Mouse (Mus musculus): ENCODE results near the gene Itsn1.

Itsn1 gene

DNA sequence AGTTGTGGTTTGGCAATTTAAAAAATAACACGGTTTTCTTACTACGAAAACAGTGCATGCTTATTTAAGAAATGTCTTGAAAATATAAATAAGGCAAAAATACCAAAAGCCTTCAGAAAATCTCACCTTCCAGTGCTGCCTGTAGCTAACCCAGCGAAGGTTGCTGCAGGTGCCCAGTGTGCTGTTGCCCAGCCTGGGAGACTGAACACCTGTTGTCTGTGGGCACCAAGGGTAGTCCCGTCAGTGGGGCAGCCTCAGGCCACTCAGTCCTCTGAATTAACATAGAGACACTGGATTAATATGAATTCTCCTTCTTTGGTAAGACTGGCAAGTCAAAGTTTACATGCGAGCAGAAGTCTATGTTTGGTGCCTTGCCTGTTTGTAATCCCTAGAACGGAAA is 9.4 kb downstream of the Itsn1 start:
- 0 out of 2 replicates have a peak, but pooled peaks cover 6% of the 10 kb centered on the region for H3K36me3 ChIP-seq (ENCODE audit: insufficient read depth, low read length)
- H3K27me3 ChIP-seq (ENCODE audit: insufficient read depth, low read length), result no peaks in the 10 kb centered on the region
- no peaks in the 10 kb centered on the region for H3K9me3 ChIP-seq (ENCODE audit: low read length)
- no peak overlapping the region for H3K4me3 ChIP-seq (replicated peaks; ENCODE audit: low read length)
- H3K4me1 ChIP-seq (replicated peaks; ENCODE audit: low read depth, low read length), result peaks cover 79% of the 10 kb centered on the region
- TF ChIP-seq NANOG (IDR thresholded peaks at IDR 0.05; ENCODE audit: borderline replicate concordance, low read length) (no peak), POU5F1 (IDR thresholded peaks at IDR 0.05; ENCODE audit: borderline replicate concordance, low read length) (no peak), CTCF (conservative IDR thresholded peaks at IDR 0.05; ENCODE audit: low read length) (no peak)

DNA sequence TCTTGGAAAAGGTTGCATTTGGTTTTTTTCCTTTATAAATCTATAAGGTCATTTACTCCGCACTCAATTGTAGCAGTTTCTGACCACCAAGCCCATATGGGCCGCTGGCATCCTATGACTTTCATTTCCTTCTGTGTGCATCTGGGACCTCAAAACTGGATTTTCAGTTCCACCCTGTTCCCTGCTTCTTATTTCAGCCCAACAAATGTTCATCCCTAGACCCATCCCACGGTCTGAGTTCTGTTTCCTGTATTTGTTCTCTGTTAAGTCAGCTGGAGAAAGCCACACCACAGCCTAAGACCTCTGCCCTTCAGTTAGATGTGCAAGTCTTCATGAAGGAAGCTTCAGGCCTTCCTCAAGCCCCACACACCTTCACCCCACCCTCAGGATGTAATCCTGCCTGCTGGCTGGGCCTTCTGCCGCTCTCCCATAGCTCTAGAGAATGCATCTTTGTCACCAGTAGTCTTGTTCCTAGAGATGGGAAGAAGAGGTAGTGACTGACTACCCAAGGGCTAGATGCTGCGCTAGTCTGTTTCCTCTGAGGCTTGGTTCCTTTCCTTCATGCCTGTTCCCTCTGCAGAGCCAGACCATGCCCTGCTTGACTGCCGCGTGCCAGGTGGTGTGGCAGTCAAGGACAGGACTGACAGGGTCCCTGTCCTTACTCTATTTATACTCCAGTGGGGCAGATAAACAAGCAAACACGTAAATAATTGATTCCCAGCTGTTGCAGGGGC is 11.3 kb downstream of the Itsn1 start:
- Histone ChIP-seq H3K4me3 (replicated peaks; ENCODE audit: low read length) (peak overlapping the region; percentile 52; the same call in 1 of the 2 replicates), H3K27me3 (ENCODE audit: insufficient read depth, low read length) (no peaks in the 10 kb centered on the region), H3K36me3 (ENCODE audit: insufficient read depth, low read length) (peaks cover 5% of the 10 kb centered on the region), H3K9me3 (ENCODE audit: low read length) (no peaks in the 10 kb centered on the region), H3K4me1 (replicated peaks; ENCODE audit: low read depth, low read length) (peaks cover 68% of the 10 kb centered on the region)
- TF ChIP-seq NANOG (IDR thresholded peaks at IDR 0.05; ENCODE audit: borderline replicate concordance, low read length) (no peak), POU5F1 (IDR thresholded peaks at IDR 0.05; ENCODE audit: borderline replicate concordance, low read length) (no peak)

DNA sequence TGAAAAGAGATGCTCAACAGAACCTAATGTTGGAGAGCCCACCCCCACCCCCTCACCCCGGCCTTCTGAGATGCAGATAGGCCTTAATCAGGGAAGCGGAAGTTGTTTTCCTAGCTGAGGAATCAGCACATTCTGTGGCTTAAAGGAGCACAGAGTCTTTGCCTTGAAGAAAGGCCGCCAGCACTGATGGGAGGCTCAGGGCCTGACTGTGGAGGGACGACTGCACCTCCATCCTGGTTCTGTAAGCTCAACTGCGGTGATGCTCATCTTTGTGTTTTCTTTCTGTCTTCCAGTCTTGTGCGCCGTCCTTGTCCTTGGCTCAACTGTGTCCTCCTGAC is 11.8 kb downstream of the Itsn1 start:
- Histone ChIP-seq H3K4me3 (replicated peaks; ENCODE audit: low read length) (peak overlapping the region; percentile 52; the same call in 1 of the 2 replicates), H3K36me3 (ENCODE audit: insufficient read depth, low read length) (peaks cover 5% of the 10 kb centered on the region), H3K9me3 (ENCODE audit: low read length) (no peaks in the 10 kb centered on the region), H3K27me3 (ENCODE audit: insufficient read depth, low read length) (no peaks in the 10 kb centered on the region), H3K4me1 (replicated peaks; ENCODE audit: low read depth, low read length) (peaks cover 68% of the 10 kb centered on the region)
- no peak for TF ChIP-seq POU5F1 (IDR thresholded peaks at IDR 0.05; ENCODE audit: borderline replicate concordance, low read length)
- no peak for TF ChIP-seq CTCF (conservative IDR thresholded peaks at IDR 0.05; ENCODE audit: low read length)
- no peak for TF ChIP-seq NANOG (IDR thresholded peaks at IDR 0.05; ENCODE audit: borderline replicate concordance, low read length)

DNA sequence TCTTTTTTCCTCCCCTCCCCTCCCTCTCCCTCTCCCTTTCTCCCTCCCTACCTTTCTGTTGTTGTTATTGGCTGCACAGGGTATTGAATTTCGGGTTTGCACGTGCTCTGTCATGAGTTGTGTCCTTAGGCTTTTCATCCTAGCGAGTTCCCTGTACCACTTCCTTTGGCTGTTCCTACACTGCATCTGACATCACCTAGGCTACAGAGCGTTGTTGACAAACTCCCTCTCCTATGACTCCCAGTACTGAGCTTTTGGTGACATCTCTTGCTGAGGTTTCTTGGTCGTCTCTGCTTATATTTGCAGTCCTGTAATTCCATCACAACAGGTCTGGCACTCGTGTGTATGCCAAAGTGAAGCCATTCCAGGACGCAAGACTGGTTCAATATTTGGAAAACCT is 14.0 kb downstream of the Itsn1 start:
- Histone ChIP-seq H3K36me3 (ENCODE audit: insufficient read depth, low read length) (peaks cover 5% of the 10 kb centered on the region), H3K4me3 (replicated peaks; ENCODE audit: low read length) (no peak overlapping the region), H3K4me1 (replicated peaks; ENCODE audit: low read depth, low read length) (peaks cover 62% of the 10 kb centered on the region), H3K27me3 (ENCODE audit: insufficient read depth, low read length) (no peaks in the 10 kb centered on the region), H3K9me3 (ENCODE audit: low read length) (no peaks in the 10 kb centered on the region)
- no peak for TF ChIP-seq NANOG (IDR thresholded peaks at IDR 0.05; ENCODE audit: borderline replicate concordance, low read length)
- TF ChIP-seq POU5F1 (IDR thresholded peaks at IDR 0.05; ENCODE audit: borderline replicate concordance, low read length), result no peak
- no peak for TF ChIP-seq CTCF (conservative IDR thresholded peaks at IDR 0.05; ENCODE audit: low read length)

DNA sequence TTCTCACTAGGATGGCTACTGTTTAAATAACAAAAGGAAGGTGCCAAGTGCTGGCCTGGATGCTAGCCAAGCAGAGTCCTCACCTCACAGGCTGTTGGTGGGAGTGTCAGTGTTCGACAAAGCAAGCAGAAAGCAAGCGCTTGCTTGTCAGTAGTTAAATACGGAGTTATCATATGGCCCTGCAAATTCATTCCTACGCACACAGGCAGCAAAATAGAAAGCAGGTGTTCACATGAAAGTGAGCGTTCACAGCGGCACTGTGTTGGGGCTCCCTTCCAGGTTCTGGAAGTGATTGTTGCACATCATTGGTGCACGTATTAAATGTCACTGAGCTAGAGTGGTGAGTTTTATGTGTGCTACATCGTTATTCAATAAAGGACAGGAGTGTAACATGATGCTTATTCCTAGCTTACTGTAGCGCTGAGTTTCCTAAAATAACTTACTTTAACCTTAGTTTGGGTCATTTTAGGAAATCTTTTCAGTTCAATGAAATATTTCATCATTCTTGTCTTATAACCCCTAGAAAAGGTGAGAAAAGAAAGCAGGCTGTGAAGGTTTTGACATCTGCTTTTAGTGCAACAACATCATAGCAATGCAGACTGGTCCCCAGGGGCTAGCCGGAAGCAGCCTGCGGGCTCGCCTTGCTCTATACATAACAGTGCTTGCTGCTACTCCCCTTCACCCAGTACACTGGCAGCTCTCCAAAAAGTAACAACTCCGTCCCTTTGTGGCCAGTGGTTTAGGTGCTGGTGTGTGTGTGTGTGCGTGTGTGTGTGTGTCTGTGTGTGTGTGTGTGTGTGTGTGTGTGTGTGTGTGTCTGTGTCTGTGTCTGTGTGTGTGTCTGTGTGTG is 17.2 kb downstream of the Itsn1 start:
- H3K9me3 ChIP-seq (ENCODE audit: low read length), result no peaks in the 10 kb centered on the region
- TF ChIP-seq NANOG (IDR thresholded peaks at IDR 0.05; ENCODE audit: borderline replicate concordance, low read length) (no peak), CTCF (conservative IDR thresholded peaks at IDR 0.05; ENCODE audit: low read length) (no peak), POU5F1 (IDR thresholded peaks at IDR 0.05; ENCODE audit: borderline replicate concordance, low read length) (no peak)
- H3K4me1 ChIP-seq (replicated peaks; ENCODE audit: low read depth, low read length), result peaks cover 30% of the 10 kb centered on the region
- no peak overlapping the region for H3K4me3 ChIP-seq (replicated peaks; ENCODE audit: low read length)
- peaks cover 5% of the 10 kb centered on the region for H3K36me3 ChIP-seq (ENCODE audit: insufficient read depth, low read length)
- no peaks in the 10 kb centered on the region for H3K27me3 ChIP-seq (ENCODE audit: insufficient read depth, low read length)

DNA sequence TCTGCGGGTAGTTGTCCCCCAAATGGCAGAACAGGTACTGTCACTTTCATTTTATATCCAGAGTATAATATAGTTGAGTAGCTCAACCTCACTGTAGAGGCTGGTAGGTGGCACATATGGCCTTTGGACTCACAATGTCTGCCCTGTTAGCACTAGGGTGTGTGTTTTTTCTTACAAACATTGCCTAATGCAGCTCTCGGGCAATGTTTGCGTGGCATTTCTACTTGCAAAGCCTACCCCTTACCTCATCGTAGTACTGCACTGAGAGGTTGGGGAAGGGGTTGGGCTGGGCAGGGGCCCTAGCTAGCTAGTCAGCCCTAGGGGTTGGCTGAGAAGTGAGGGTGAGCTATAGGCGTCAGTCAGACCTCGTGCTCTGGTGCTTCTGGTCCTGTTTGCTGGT is 18.5 kb downstream of the Itsn1 start:
- TF ChIP-seq NANOG (IDR thresholded peaks at IDR 0.05; ENCODE audit: borderline replicate concordance, low read length), result no peak
- TF ChIP-seq POU5F1 (IDR thresholded peaks at IDR 0.05; ENCODE audit: borderline replicate concordance, low read length), result no peak
- TF ChIP-seq CTCF (conservative IDR thresholded peaks at IDR 0.05; ENCODE audit: low read length), result no peak
- Histone ChIP-seq H3K9me3 (ENCODE audit: low read length) (no peaks in the 10 kb centered on the region), H3K27me3 (ENCODE audit: insufficient read depth, low read length) (no peaks in the 10 kb centered on the region), H3K4me3 (replicated peaks; ENCODE audit: low read length) (no peak overlapping the region), H3K36me3 (ENCODE audit: insufficient read depth, low read length) (peaks cover 5% of the 10 kb centered on the region), H3K4me1 (replicated peaks; ENCODE audit: low read depth, low read length) (peaks cover 35% of the 10 kb centered on the region)

DNA sequence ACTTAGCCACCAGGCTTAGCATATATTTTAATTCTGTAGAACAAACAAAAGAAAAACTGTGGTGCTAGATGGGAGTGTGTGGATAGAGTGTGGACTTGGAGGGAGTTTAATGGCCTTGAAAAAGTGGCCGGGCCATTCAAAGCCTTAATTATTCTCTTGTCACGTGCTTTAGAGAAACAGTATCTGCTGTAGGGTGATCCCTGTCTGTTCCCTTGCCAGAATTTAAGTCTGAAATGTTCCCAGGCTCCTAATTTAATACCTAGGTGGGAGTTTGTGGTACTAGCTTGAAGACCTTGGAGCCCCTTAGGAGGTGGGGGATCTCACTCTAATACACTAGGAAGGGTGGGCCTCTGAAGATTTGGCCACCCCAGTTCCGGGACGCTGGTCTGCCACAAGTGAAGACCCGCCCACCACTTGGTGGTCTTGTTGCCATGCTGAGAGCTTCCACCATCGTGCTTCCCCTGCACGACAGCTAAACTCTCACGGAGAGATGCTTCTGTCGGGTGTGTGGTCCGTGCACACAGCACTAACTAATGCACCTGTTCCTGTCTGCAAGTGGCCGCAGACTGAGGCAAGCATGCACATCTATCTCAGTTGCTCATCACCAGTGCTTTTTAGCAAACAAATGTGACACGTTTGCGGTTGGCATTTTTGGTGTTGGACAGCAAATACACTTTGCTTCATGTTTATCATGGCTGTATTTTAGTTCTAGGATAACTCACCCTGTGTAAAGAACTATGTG is 22.7 kb downstream of the Itsn1 start:
- Histone ChIP-seq H3K9me3 (ENCODE audit: low read length) (no peaks in the 10 kb centered on the region), H3K27me3 (ENCODE audit: insufficient read depth, low read length) (no peaks in the 10 kb centered on the region), H3K4me3 (replicated peaks; ENCODE audit: low read length) (no peak overlapping the region), H3K36me3 (ENCODE audit: insufficient read depth, low read length) (peaks cover 3% of the 10 kb centered on the region; the same call in 1 of the 2 replicates), H3K4me1 (replicated peaks; ENCODE audit: low read depth, low read length) (peaks cover 30% of the 10 kb centered on the region)
- TF ChIP-seq NANOG (IDR thresholded peaks at IDR 0.05; ENCODE audit: borderline replicate concordance, low read length), result no peak
- TF ChIP-seq POU5F1 (IDR thresholded peaks at IDR 0.05; ENCODE audit: borderline replicate concordance, low read length), result no peak
- TF ChIP-seq CTCF (conservative IDR thresholded peaks at IDR 0.05; ENCODE audit: low read length), result no peak

DNA sequence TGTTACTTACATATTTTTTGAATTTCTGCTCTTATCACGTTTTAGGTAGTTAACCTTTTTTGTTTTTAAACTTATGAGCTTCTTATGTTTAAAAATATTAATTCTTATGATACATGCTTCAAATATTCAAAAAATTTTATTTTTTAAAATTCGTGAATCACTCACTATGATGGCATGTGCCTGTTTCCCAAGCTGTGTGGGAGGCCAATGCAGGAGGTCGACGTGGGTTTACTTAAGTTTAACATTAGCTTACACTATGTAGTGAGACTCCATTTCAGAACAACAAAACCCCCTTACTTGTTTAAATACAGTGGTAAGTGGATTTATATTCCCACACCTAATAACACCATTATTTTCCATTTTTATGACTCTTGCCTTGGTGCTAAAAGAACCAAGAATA is 24.5 kb downstream of the Itsn1 start:
- peaks cover 6% of the 10 kb centered on the region; the same call in 1 of the 2 replicates for H3K36me3 ChIP-seq (ENCODE audit: insufficient read depth, low read length)
- no peaks in the 10 kb centered on the region for H3K9me3 ChIP-seq (ENCODE audit: low read length)
- no peak for TF ChIP-seq CTCF (conservative IDR thresholded peaks at IDR 0.05; ENCODE audit: low read length)
- TF ChIP-seq POU5F1 (IDR thresholded peaks at IDR 0.05; ENCODE audit: borderline replicate concordance, low read length), result no peak
- TF ChIP-seq NANOG (IDR thresholded peaks at IDR 0.05; ENCODE audit: borderline replicate concordance, low read length), result no peak
- H3K27me3 ChIP-seq (ENCODE audit: insufficient read depth, low read length), result no peaks in the 10 kb centered on the region
- H3K4me3 ChIP-seq (replicated peaks; ENCODE audit: low read length), result no peak overlapping the region
- peaks cover 28% of the 10 kb centered on the region for H3K4me1 ChIP-seq (replicated peaks; ENCODE audit: low read depth, low read length)

Data from E14TG2a.4 (cell line).